Mouse (Mus musculus): ENCODE results near the gene Smad1.

DNA sequence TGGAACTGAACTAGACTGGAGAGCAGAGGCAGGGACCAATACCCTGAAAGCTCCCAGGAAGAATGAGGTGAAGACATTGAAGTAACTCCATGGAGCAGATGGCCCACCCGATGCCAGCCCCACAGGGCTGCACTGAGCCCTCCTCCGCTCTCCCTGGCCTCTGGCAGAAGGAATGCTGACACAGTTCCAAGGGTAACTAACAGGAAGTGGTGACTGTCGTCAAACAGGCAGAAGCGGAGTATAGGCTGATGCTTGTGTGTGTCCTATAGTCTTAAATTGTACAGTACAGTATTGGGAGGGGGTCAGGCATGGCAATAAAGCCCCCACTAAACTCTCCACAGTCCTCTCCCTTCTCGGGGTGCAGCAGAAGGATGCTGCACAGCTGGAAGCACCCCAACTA is 24.9 kb downstream of the Smad1 start:
- no peak for TF ChIP-seq EP300 (IDR thresholded peaks at IDR 0.05; ENCODE audit: low read depth)
- TF ChIP-seq CTCF (IDR thresholded peaks at IDR 0.05; ENCODE audit: low read depth): no peak
